Mouse (Mus musculus): ENCODE measurements around the gene Bpi.

The Bpi gene

DNA sequence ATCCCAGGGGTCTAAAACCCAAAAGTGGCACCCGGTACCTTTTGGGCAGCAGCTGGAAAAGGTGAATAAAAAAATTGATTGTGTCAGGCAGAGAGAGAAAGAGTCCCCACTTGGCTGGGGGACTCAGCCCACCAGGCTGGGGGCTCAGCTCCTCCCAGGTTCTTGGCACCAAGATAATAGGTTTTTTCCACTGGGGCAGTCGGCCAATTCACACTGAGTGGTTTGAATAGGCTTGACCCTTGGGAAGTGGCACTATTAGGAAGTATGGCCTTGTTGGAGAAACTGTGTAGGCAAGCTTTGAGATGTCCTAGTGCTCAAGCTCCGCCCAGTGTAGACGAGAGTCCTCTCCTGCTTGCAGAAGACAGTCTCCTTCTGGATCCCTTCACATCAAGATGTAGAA is 41.8 kb downstream of the Bpi start:
- DNase-seq, result no peak

DNA sequence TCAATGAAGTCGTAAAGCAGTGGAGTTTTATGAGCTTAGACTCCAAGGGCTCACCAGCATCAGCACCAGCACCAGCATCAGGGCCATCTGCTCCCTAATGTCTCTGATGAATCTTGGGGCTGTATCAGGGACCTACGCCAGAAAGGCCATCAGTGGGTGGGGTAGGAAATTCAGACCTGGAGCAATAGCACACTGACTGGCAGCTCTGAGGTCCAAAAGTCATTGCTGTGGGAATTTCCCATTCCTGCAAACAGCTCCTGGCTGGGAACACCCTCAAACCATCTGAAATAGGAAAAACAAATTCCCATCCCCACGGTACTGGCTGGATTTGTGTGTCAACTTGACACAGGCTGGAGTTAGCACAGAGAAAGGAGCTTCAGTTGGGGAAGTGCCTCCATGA is 44.9 kb downstream of the Bpi start:
- no peak for DNase-seq

DNA sequence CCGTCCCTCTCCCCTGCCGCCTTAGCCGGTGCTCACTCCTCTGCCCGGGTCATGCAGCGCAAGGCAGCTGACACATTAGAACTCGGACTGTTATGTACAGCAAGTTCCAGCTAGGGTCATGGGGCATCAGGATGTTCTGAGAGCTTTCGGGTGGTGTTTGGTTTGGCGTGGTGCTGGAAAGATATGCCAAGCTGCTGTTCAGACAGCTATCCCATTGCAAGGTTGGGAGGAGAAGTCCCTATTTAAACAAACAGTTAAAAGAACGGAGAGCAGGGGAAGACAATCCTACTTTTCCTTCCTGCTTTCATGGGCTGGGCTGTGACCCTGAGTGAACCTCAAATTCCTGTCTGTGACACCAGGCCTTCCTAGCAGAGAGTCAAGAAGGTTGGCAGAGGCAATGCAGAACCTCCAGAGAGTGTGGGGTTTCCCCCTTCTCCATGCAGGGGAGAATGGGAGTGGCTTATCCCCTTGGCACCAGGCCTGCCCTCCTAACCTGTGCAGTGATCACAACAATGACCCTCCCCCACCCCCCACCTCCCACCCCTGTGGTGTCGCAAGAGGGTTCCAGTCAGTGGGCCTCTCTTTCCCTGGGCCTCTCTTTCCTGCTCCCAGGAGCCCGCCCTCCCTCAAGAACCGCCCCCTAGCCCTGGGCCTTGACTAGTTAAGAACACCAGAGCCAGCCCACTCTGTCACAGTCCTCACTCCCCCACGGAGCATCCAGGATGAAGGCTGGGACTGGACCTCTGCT is 48.2 kb downstream of the Bpi start, which contains the start of gene Lbp:
Gene Lbp (plus strand): TSS at position 546 of the 748 bp plus-strand sequence.
- DNase-seq, result no peak

DNA sequence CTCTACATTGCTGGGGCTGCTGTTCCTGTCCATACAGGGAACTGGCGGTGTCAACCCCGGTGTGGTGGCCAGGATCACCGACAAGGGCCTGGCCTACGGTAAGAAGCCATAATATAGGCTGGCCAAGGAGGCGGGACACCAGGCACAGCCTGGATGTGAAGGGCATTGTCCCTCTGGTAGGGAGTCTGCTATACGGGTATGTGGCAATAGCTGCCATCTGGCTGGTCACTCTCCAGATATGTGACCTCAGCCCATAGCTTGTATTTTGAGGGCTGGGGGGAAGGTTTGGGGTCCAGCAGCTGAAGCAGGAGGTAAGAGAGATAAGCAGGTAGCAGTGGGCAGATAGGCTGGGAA is 48.8 kb downstream of the Bpi start:
- no peak for DNase-seq

DNA sequence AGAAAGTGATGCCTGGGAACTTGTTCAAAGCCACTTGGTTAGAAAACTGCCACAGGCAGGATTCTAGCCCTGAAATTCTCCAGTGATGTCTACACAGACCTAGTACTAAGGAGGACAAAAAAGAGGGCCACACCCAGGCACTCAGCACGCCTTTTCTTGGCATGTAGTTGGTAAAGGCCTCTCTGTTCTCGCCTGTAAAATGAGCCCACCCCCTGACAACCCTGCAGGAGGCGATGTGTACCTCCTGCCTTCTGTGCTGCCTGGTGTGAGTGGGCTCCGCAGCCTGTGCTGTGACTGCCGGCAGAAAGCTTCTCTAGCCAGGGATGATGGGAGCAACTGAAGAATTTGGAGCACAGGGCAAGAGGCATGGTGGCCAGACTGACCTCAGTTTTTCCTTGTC is 50.4 kb downstream of the Bpi start:
- no peak for DNase-seq

DNA sequence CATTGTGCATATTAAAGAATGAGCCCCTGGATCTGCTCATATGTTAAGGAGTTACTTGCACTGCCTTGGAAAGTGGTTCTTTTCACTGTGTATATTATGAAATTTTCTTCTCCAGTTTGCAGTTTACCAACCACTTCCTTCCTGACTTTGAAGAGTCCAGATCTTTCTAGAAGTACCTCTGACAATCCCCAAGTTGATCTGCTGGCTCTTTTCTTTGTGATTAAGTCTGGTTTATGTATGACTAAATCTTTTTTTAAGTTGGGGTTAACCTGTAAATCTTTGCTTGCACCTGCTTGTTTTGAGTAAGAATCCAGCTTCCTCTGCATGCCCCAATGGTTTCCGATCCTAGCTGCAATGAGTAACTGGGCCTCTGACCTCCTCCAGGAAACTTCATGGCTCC is 55.2 kb downstream of the Bpi start:
- DNase-seq, result no peak

DNA sequence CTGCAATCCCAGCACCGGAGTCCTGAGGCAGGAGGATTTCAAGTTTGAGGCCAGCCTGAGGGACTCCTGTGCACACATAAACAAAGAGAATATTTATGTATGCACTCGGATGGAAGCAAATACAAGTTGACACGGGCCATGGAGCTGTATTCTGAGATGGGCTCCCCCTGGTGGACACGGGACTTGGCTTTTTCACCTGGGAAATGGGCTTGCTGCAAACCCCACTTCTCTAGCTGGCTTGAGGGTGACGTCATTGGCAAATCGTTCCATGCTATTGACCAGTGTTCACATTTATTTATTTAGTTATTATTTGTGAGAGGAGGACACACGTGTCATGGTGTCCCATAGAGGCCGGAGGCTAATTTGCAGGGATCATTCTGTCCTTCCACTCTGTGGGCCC is 58.5 kb downstream of the Bpi start:
- DNase-seq, result peak; percentile 16 to 47

DNA sequence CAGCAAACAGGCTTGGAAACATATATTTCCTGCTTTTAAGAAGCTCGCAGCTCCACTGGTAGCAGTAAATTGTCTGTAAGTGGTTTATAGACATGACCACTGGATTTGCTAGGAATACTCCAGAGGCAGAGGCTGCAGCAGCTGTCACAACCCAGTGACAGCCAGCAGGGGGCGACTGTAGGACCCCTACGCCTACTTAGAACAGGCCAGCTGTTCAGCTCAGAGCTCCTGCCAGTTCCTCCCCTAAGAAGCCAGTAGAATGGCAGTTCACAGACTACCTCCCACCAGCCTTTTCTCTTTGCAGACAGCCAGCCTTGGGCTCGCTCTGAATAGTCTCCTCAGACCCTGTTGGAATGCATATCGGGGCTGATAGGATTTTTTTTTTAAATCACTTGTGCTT is 59.1 kb downstream of the Bpi start:
- DNase-seq, result peak in 1 of 2 experiments; percentile 33

DNA sequence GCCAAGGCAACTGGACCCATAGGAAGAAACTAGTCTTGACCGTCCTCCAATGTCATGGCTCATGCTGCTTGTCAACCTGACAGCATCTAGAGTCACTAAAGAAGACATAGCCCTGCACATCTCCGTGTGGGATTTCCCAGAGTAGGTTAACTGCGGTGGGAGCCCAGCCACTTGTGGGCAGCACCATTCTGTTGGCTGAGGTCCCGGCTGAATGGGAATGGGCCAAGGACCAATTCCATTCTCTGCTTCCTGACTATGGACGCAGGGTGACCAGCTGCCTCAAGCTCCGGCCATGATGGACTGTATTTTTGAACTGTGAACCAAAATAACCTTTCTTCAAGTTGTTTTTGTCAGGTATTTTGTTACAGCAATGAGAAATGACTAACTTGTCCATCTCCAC is 63.7 kb downstream of the Bpi start:
- no peak for DNase-seq

DNA sequence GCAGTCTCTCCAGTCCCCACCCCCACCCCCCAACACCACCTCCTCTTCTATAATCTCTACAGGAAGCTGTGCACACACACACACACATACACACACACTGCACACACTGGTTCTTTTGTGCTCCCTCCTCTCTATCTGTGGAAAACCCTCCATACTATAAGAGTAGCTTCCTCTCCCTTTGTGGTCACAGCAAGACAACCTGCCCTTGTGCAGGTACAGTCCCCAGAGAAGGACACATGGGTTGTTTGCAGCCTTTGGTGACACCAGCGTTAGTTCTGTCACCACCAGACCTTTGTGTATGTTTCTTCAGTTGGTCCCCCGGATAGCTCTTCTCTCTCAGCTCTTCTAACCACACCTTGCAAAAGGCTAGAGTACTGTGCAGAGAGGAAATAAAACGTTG is 65.0 kb downstream of the Bpi start:
- no peak for DNase-seq

DNA sequence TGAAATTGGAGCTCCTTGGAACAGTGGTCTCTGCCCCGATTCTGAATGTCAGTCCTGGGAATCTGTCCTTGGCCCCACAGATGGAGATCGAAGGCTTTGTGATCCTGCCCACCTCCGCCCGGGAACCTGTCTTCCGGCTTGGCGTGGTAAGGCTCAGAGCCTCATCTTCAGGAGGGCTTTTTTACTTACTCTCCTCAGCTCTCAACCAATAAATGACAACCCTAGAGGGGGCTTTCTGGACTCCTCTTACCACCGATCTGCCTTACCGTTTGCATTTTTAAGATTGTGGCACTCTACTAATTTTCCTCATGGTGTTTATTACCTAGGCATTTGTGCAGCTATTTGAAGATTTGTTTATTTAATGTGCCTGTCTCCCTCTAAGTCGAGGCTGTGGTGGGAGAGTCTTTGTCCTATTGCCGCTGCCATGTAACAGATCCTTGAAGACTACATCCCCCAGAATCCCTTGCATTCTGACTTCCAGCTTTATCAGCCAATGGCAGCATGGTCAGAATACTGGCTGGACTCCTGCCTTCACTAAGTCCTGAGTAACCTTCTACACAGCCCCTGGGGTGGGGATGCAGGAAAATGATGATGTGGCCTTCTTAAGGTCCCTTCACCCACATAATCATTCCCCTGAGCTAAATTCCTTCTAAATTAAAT is 66.8 kb downstream of the Bpi start:
- peak; percentile 20 to 44 for DNase-seq

DNA sequence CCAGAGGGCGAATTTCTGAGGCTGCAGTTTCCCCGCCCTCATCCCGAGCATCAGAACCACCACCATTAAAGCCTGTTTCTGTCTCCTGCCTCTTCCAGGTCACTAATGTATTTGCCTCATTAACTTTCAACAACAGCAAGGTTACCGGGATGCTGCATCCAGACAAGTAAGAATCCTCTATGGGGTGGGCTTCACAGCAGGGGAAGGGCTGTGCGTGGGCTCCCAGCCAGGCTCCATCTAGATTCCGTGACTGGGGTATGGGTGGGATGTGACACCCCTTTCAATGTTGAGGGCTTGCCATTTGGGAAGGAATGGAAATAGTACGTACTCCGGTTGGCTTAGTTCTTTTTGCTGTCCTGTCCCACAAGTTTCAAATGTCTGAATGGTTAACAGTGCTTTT is 67.7 kb downstream of the Bpi start:
- DNase-seq, result no peak
